Mouse (Mus musculus): ENCODE measurements around the gene Spg7. TPM values are rescaled to one million over a fixed set of nuclear protein-coding genes. Genes with fewer than 3 reads are reported as not detected.
"Not testable (repeated sequence)": the region's sequence is repeated elsewhere in the genome, so short reads cannot be mapped to it uniquely, and the experiment has no call there.

Gene Spg7
- 60.0 and 61.0 TPM in 2 replicates for polyA plus RNA-seq (2016; fragmentation: Nextera tagmentation; extraction: Ambion mirVana)

GRCm38 (mm10) chr8:123062721-123063120 is at the start of gene Spg7:
Gene Spg7 (plus strand): TSS chr8:123062942.
- Histone ChIP-seq H3K9ac (no peak within 1 kb of the TSS), H3K9me3 (no peaks in the 10 kb centered on the region), H3K36me3 (no peaks in the 10 kb centered on the region), H3K4me1 (peaks cover 27% of the 10 kb centered on the region), H3K27ac (no peak within 1 kb of the TSS), H3K4me3 (no peak within 1 kb of the TSS), H3K27me3 (replicated peaks) (no peaks in the 10 kb centered on the region), H3K4me2 (replicated peaks) (no peak within 1 kb of the TSS)
- WGBS: 73% methylated on average over 7 of the region's 7 CpGs
- ATAC-seq (ENCODE audit: low FRiP score, low read depth): no peak

GRCm38 (mm10) chr8:123014429-123014828 is 48.3 kb upstream of the Spg7 start:
- Histone ChIP-seq H3K36me3 (peaks cover 3% of the 10 kb centered on the region; the same call in 1 of the 2 replicates), H3K4me2 (replicated peaks) (no peak overlapping the region), H3K4me1 (peaks cover 6% of the 10 kb centered on the region), H3K27ac (no peak overlapping the region), H3K9ac (no peak overlapping the region), H3K27me3 (replicated peaks) (no peaks in the 10 kb centered on the region), H3K4me3 (no peak overlapping the region), H3K9me3 (no peaks in the 10 kb centered on the region)
- ATAC-seq (ENCODE audit: low FRiP score, low read depth): no peak
- 81% methylated on average over 7 of the region's 7 CpGs for WGBS

GRCm38 (mm10) chr8:123015074-123015473 is 47.7 kb upstream of the Spg7 start:
- ATAC-seq (ENCODE audit: low FRiP score, low read depth): no peak
- Histone ChIP-seq H3K27ac (no peak overlapping the region), H3K36me3 (peaks cover 3% of the 10 kb centered on the region; the same call in 1 of the 2 replicates), H3K9ac (no peak overlapping the region), H3K9me3 (no peaks in the 10 kb centered on the region), H3K4me1 (peaks cover 8% of the 10 kb centered on the region), H3K4me2 (replicated peaks) (no peak overlapping the region), H3K27me3 (replicated peaks) (no peaks in the 10 kb centered on the region), H3K4me3 (no peak overlapping the region)
- 83% methylated on average over 3 of the region's 3 CpGs for WGBS

- Histone ChIP-seq H3K4me2 (replicated peaks) (no peak overlapping the region), H3K36me3 (peaks cover 3% of the 10 kb centered on the region; the same call in 1 of the 2 replicates), H3K27ac (no peak overlapping the region), H3K27me3 (replicated peaks) (no peaks in the 10 kb centered on the region), H3K4me1 (peaks cover 16% of the 10 kb centered on the region), H3K9me3 (no peaks in the 10 kb centered on the region), H3K9ac (no peak overlapping the region), H3K4me3 (no peak overlapping the region)
- WGBS: 93% methylated on average over 4 of the region's 4 CpGs
- ATAC-seq (ENCODE audit: low FRiP score, low read depth): no peak
Observed at GRCm38 (mm10) chr8:123017143-123017542, 45.6 kb upstream of the Spg7 start.

GRCm38 (mm10) chr8:123018484-123019164 is 44.1 kb upstream of the Spg7 start:
- H3K4me1 ChIP-seq: peaks cover 16% of the 10 kb centered on the region
- 71% methylated on average over 4 of the region's 4 CpGs for WGBS
- no peak overlapping the region for H3K9ac ChIP-seq
- no peaks in the 10 kb centered on the region for H3K9me3 ChIP-seq
- no peaks in the 10 kb centered on the region for H3K27me3 ChIP-seq (replicated peaks)
- no peak overlapping the region for H3K27ac ChIP-seq
- no peak for ATAC-seq (ENCODE audit: low FRiP score, low read depth)
- H3K4me3 ChIP-seq: no peak overlapping the region
- no peak overlapping the region for H3K4me2 ChIP-seq (replicated peaks)
- peaks cover 3% of the 10 kb centered on the region; the same call in 1 of the 2 replicates for H3K36me3 ChIP-seq

GRCm38 (mm10) chr8:123020084-123020483 is 42.7 kb upstream of the Spg7 start:
- WGBS: 79% methylated on average over 2 of the region's 2 CpGs
- no peak overlapping the region for H3K4me3 ChIP-seq
- ATAC-seq (ENCODE audit: low FRiP score, low read depth): no peak

GRCm38 (mm10) chr8:123020859-123021258 is 41.9 kb upstream of the Spg7 start:
- 76% methylated on average over 2 of the region's 2 CpGs for WGBS
- H3K4me3 ChIP-seq: no peak overlapping the region
- H3K27me3 ChIP-seq (replicated peaks): no peaks in the 10 kb centered on the region
- H3K9me3 ChIP-seq: no peaks in the 10 kb centered on the region
- no peak overlapping the region for H3K4me2 ChIP-seq (replicated peaks)
- no peak for ATAC-seq (ENCODE audit: low FRiP score, low read depth)
- peaks cover 3% of the 10 kb centered on the region; the same call in 1 of the 2 replicates for H3K36me3 ChIP-seq
- peaks cover 16% of the 10 kb centered on the region for H3K4me1 ChIP-seq
- no peak overlapping the region for H3K27ac ChIP-seq
- no peak overlapping the region for H3K9ac ChIP-seq

More at GRCm38 (mm10) chr8:123020084-123020483, 42.7 kb upstream of the Spg7 start:
- Histone ChIP-seq H3K9ac (no peak overlapping the region), H3K4me2 (replicated peaks) (no peak overlapping the region), H3K27ac (no peak overlapping the region), H3K27me3 (replicated peaks) (no peaks in the 10 kb centered on the region), H3K4me1 (peaks cover 16% of the 10 kb centered on the region), H3K9me3 (no peaks in the 10 kb centered on the region), H3K36me3 (peaks cover 3% of the 10 kb centered on the region; the same call in 1 of the 2 replicates)

- H3K27me3 ChIP-seq (replicated peaks): no peaks in the 10 kb centered on the region
- H3K9me3 ChIP-seq: no peaks in the 10 kb centered on the region
- H3K4me2 ChIP-seq (replicated peaks): no peak overlapping the region
- peaks cover 3% of the 10 kb centered on the region; the same call in 1 of the 2 replicates for H3K36me3 ChIP-seq
- no peak overlapping the region for H3K9ac ChIP-seq
- H3K4me3 ChIP-seq: no peak overlapping the region
- no peak overlapping the region for H3K27ac ChIP-seq
- ATAC-seq (ENCODE audit: low FRiP score, low read depth): no peak
- WGBS: 85% methylated on average over 1 of the region's 1 CpGs
- peaks cover 16% of the 10 kb centered on the region for H3K4me1 ChIP-seq
Observed at GRCm38 (mm10) chr8:123021259-123021658, 41.5 kb upstream of the Spg7 start.

DNA sequence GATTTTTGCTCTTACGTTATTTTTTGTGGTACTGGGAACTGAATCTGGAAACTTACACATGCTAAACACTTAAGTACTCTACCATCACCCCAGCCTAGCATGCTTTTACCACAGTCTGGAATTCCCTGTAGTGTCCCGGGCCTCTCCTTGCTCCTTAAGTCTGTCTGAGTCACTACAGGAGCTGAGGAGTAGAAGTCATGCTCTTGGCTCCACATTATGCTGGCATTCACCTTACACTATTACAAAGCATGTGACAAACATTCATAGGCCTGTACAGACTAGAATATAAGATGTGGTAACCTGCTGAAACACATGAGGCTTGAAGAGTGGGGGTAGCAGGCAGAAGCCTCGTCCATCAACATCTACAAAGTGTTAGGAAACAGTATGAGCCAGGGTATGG is 40.0 kb upstream of the Spg7 start:
- Histone ChIP-seq H3K36me3 (no peaks in the 10 kb centered on the region), H3K9me3 (no peaks in the 10 kb centered on the region), H3K27ac (no peak overlapping the region), H3K4me1 (peaks cover 16% of the 10 kb centered on the region), H3K4me2 (replicated peaks) (no peak overlapping the region), H3K9ac (no peak overlapping the region), H3K4me3 (no peak overlapping the region), H3K27me3 (replicated peaks) (no peaks in the 10 kb centered on the region)
- WGBS: 88% methylated on average over 3 of the region's 3 CpGs
- no peak for ATAC-seq (ENCODE audit: low FRiP score, low read depth)

GRCm38 (mm10) chr8:123024226-123024625 is 38.5 kb upstream of the Spg7 start:
- ATAC-seq (ENCODE audit: low FRiP score, low read depth): no peak
- 94% methylated on average over 2 of the region's 2 CpGs for WGBS
- peaks cover 10% of the 10 kb centered on the region; the same call in 1 of the 2 replicates for H3K4me1 ChIP-seq
- H3K27me3 ChIP-seq (replicated peaks): no peaks in the 10 kb centered on the region
- no peak overlapping the region for H3K9ac ChIP-seq
- H3K36me3 ChIP-seq: no peaks in the 10 kb centered on the region
- no peaks in the 10 kb centered on the region for H3K9me3 ChIP-seq
- H3K27ac ChIP-seq: no peak overlapping the region
- no peak overlapping the region for H3K4me3 ChIP-seq
- H3K4me2 ChIP-seq (replicated peaks): no peak overlapping the region

DNA sequence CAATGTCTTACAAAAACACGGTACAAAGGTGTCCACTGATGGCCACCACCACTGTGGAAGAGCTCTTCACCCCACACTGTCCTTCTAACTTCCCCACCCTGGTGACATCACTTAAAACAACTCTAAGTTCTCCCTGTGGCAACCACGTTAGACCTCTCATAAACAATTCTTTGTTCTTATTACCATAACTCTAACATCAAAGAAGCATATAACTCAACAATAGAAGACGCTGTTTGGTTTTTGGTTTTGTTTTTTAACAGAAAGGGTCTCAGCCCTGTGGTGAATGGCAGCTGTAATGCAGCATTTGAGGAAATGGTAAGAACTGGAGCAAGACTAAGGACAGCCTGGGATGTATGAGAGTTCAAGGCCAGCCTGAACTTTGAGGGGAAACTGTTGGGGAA is 36.8 kb upstream of the Spg7 start:
- no peak for ATAC-seq (ENCODE audit: low FRiP score, low read depth)
- no peaks in the 10 kb centered on the region for H3K27me3 ChIP-seq (replicated peaks)
- no peak overlapping the region for H3K4me3 ChIP-seq
- no peaks in the 10 kb centered on the region for H3K36me3 ChIP-seq
- 87% methylated on average over 3 of the region's 3 CpGs for WGBS
- no peaks in the 10 kb centered on the region for H3K9me3 ChIP-seq
- H3K27ac ChIP-seq: no peak overlapping the region
- no peak overlapping the region for H3K9ac ChIP-seq
- H3K4me2 ChIP-seq (replicated peaks): no peak overlapping the region
- H3K4me1 ChIP-seq: peaks cover 3% of the 10 kb centered on the region; the same call in 1 of the 2 replicates

DNA sequence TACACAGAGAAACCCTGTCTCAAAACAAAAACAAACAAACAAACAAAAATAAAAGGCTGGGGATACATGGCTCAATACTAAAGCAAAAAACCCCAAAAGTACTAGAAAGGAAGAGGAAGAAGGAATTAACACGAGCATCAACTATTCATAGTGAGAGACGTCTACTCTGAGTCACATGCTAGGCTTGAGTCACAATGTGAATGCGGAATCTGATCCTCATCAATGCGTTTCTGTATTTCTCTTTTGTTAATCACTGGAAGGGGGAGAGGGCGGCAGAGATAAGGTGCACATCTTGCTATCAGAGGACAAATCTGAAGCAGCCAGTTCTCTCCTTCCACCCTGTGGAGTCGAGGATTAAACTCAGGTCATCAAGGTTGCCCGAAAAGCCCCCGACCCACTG is 35.0 kb upstream of the Spg7 start:
- H3K27ac ChIP-seq: no peak overlapping the region
- ATAC-seq (ENCODE audit: low FRiP score, low read depth): no peak

GRCm38 (mm10) chr8:123030091-123030490 is 32.7 kb upstream of the Spg7 start:
- H3K4me1 ChIP-seq; H3K4me3 ChIP-seq; H3K9ac ChIP-seq; H3K9me3 ChIP-seq; H3K27me3 ChIP-seq (replicated peaks); ATAC-seq (ENCODE audit: low FRiP score, low read depth); H3K4me2 ChIP-seq (replicated peaks); H3K36me3 ChIP-seq; H3K27ac ChIP-seq: not testable (repeated sequence)
- 86% methylated on average over 5 of the region's 5 CpGs for WGBS

More for the DNA sequence above, 35.0 kb upstream of the Spg7 start:
- WGBS: 92% methylated on average over 8 of the region's 8 CpGs
- Histone ChIP-seq H3K9me3 (no peaks in the 10 kb centered on the region), H3K4me3 (no peak overlapping the region), H3K36me3 (no peaks in the 10 kb centered on the region), H3K27me3 (replicated peaks) (no peaks in the 10 kb centered on the region), H3K4me1 (no peaks in the 10 kb centered on the region), H3K9ac (no peak overlapping the region), H3K4me2 (replicated peaks) (no peak overlapping the region)
